Mouse (Mus musculus): ENCODE results near the gene Aff3. TPM values are rescaled to one million over a fixed set of nuclear protein-coding genes. Genes with fewer than 3 reads are reported as not detected.

Gene Aff3
- polyA plus RNA-seq, 1 experiment from 2014 or later: 38.0 TPM

- ATAC-seq (replicated peaks): 0 out of 2 replicates have a peak, but pooled peaks have one; percentile 44
- Histone ChIP-seq H3K4me3 (no peak overlapping the region), H3K9ac (no peak overlapping the region), H3K27ac (no peak overlapping the region), H3K36me3 (replicated peaks) (no peaks in the 10 kb centered on the region), H3K4me1 (peaks cover 7% of the 10 kb centered on the region), H3K4me2 (no peak overlapping the region), H3K9me3 (no peaks in the 10 kb centered on the region), H3K27me3 (replicated peaks) (no peaks in the 10 kb centered on the region)
- 62% methylated on average over 5 of the region's 5 CpGs for WGBS
Observed at GRCm38 (mm10) chr1:38578339-38578738, 86.4 kb downstream of the Aff3 start.

GRCm38 (mm10) chr1:38567791-38568190 lies 97.0 kb downstream of the Aff3 start:
- Histone ChIP-seq H3K4me2 (no peak overlapping the region), H3K9ac (no peak overlapping the region), H3K4me3 (no peak overlapping the region), H3K9me3 (no peaks in the 10 kb centered on the region), H3K27ac (no peak overlapping the region), H3K27me3 (replicated peaks) (no peaks in the 10 kb centered on the region), H3K36me3 (replicated peaks) (no peaks in the 10 kb centered on the region), H3K4me1 (peaks cover 45% of the 10 kb centered on the region)
- 62% methylated on average over 3 of the region's 3 CpGs for WGBS
- no peak for ATAC-seq (replicated peaks)

- ATAC-seq (replicated peaks): peak; percentile 28; the same call in 1 of the 2 replicates
- 32% methylated on average over 9 of the region's 9 CpGs for WGBS
- Histone ChIP-seq H3K9ac (no peak overlapping the region), H3K4me3 (no peak overlapping the region), H3K9me3 (no peaks in the 10 kb centered on the region), H3K27ac (peak overlapping the region; percentile 72), H3K36me3 (replicated peaks) (no peaks in the 10 kb centered on the region), H3K4me1 (peaks cover 61% of the 10 kb centered on the region), H3K27me3 (replicated peaks) (no peaks in the 10 kb centered on the region), H3K4me2 (peak overlapping the region; percentile 2; the same call in 1 of the 2 replicates)
Observed at GRCm38 (mm10) chr1:38566101-38566678, 98.6 kb downstream of the Aff3 start.

- no peak overlapping the region for H3K9ac ChIP-seq
- H3K4me1 ChIP-seq: peaks cover 68% of the 10 kb centered on the region
- H3K4me2 ChIP-seq: peak overlapping the region; percentile 12; the same call in 1 of the 2 replicates
- no peaks in the 10 kb centered on the region for H3K9me3 ChIP-seq
- no peak overlapping the region for H3K4me3 ChIP-seq
- peak overlapping the region; percentile 72 for H3K27ac ChIP-seq
- 19% methylated on average over 7 of the region's 7 CpGs for WGBS
- ATAC-seq (replicated peaks): peak; percentile 46
- no peaks in the 10 kb centered on the region for H3K36me3 ChIP-seq (replicated peaks)
- no peaks in the 10 kb centered on the region for H3K27me3 ChIP-seq (replicated peaks)
Observed at GRCm38 (mm10) chr1:38565295-38565777, 99.4 kb downstream of the Aff3 start.

GRCm38 (mm10) chr1:38562397-38563199 lies 102.2 kb downstream of the Aff3 start:
- H3K27ac ChIP-seq: peak overlapping the region; percentile 73
- H3K36me3 ChIP-seq (replicated peaks): no peaks in the 10 kb centered on the region
- no peaks in the 10 kb centered on the region for H3K27me3 ChIP-seq (replicated peaks)
- no peak overlapping the region for H3K9ac ChIP-seq
- H3K4me3 ChIP-seq: no peak overlapping the region
- WGBS: 8% methylated on average over 11 of the region's 11 CpGs
- peak overlapping the region; percentile 22; the same call in 1 of the 2 replicates for H3K4me2 ChIP-seq
- no peak for ATAC-seq (replicated peaks)
- no peaks in the 10 kb centered on the region for H3K9me3 ChIP-seq
- peaks cover 56% of the 10 kb centered on the region for H3K4me1 ChIP-seq

GRCm38 (mm10) chr1:38561331-38561730 lies 103.4 kb downstream of the Aff3 start:
- ATAC-seq (replicated peaks): no peak
- no peak overlapping the region for H3K4me3 ChIP-seq
- peaks cover 53% of the 10 kb centered on the region for H3K4me1 ChIP-seq
- no peaks in the 10 kb centered on the region for H3K9me3 ChIP-seq
- WGBS: 64% methylated on average over 7 of the region's 7 CpGs
- H3K9ac ChIP-seq: no peak overlapping the region
- H3K36me3 ChIP-seq (replicated peaks): no peaks in the 10 kb centered on the region
- no peak overlapping the region for H3K4me2 ChIP-seq
- H3K27ac ChIP-seq: peak overlapping the region; percentile 46; the same call in 1 of the 2 replicates
- no peaks in the 10 kb centered on the region for H3K27me3 ChIP-seq (replicated peaks)

GRCm38 (mm10) chr1:38560666-38561065 lies 104.1 kb downstream of the Aff3 start:
- no peak for ATAC-seq (replicated peaks)
- no peak overlapping the region; the same call in 1 of the 2 replicates for H3K27ac ChIP-seq
- H3K9me3 ChIP-seq: no peaks in the 10 kb centered on the region
- H3K36me3 ChIP-seq (replicated peaks): no peaks in the 10 kb centered on the region
- H3K9ac ChIP-seq: no peak overlapping the region
- no peak overlapping the region for H3K4me2 ChIP-seq
- H3K4me1 ChIP-seq: peaks cover 51% of the 10 kb centered on the region
- 86% methylated on average over 9 of the region's 9 CpGs for WGBS
- no peak overlapping the region for H3K4me3 ChIP-seq
- no peaks in the 10 kb centered on the region for H3K27me3 ChIP-seq (replicated peaks)

- WGBS: 94% methylated on average over 8 of the region's 8 CpGs
- no peak overlapping the region for H3K9ac ChIP-seq
- H3K4me1 ChIP-seq: peaks cover 36% of the 10 kb centered on the region
- no peaks in the 10 kb centered on the region for H3K36me3 ChIP-seq (replicated peaks)
- H3K4me2 ChIP-seq: no peak overlapping the region
- no peaks in the 10 kb centered on the region for H3K27me3 ChIP-seq (replicated peaks)
- ATAC-seq (replicated peaks): no peak
- H3K9me3 ChIP-seq: no peaks in the 10 kb centered on the region
- H3K4me3 ChIP-seq: no peak overlapping the region
- no peak overlapping the region for H3K27ac ChIP-seq
Observed at GRCm38 (mm10) chr1:38557615-38558014, 107.1 kb downstream of the Aff3 start.

GRCm38 (mm10) chr1:38554546-38554945 lies 110.2 kb downstream of the Aff3 start:
- Histone ChIP-seq H3K4me1 (peaks cover 15% of the 10 kb centered on the region), H3K27me3 (replicated peaks) (no peaks in the 10 kb centered on the region), H3K36me3 (replicated peaks) (no peaks in the 10 kb centered on the region), H3K27ac (no peak overlapping the region), H3K4me2 (no peak overlapping the region), H3K9ac (no peak overlapping the region), H3K9me3 (no peaks in the 10 kb centered on the region), H3K4me3 (no peak overlapping the region)
- WGBS: 80% methylated on average over 3 of the region's 3 CpGs
- no peak for ATAC-seq (replicated peaks)

- no peak for ATAC-seq (replicated peaks)
- H3K27me3 ChIP-seq (replicated peaks): no peaks in the 10 kb centered on the region
- no peak overlapping the region for H3K27ac ChIP-seq
- no peak overlapping the region for H3K4me3 ChIP-seq
- H3K36me3 ChIP-seq (replicated peaks): no peaks in the 10 kb centered on the region
- H3K4me1 ChIP-seq: peaks cover 20% of the 10 kb centered on the region
- no peak overlapping the region for H3K4me2 ChIP-seq
- no peak overlapping the region for H3K9ac ChIP-seq
- 35% methylated on average over 6 of the region's 6 CpGs for WGBS
- no peaks in the 10 kb centered on the region for H3K9me3 ChIP-seq
Observed at GRCm38 (mm10) chr1:38553090-38553489, 111.7 kb downstream of the Aff3 start.

GRCm38 (mm10) chr1:38550579-38550978 lies 114.2 kb downstream of the Aff3 start:
- H3K4me2 ChIP-seq: no peak overlapping the region
- ATAC-seq (replicated peaks): no peak
- no peaks in the 10 kb centered on the region for H3K36me3 ChIP-seq (replicated peaks)
- no peaks in the 10 kb centered on the region for H3K9me3 ChIP-seq
- no peak overlapping the region for H3K9ac ChIP-seq
- H3K27me3 ChIP-seq (replicated peaks): no peaks in the 10 kb centered on the region
- H3K27ac ChIP-seq: no peak overlapping the region
- 88% methylated on average over 13 of the region's 13 CpGs for WGBS
- no peak overlapping the region for H3K4me3 ChIP-seq
- peaks cover 25% of the 10 kb centered on the region for H3K4me1 ChIP-seq

- WGBS: 71% methylated on average over 8 of the region's 8 CpGs
- no peak overlapping the region for H3K4me2 ChIP-seq
- H3K4me1 ChIP-seq: peaks cover 41% of the 10 kb centered on the region
- no peak overlapping the region for H3K9ac ChIP-seq
- no peak overlapping the region for H3K27ac ChIP-seq
- no peaks in the 10 kb centered on the region for H3K9me3 ChIP-seq
- no peak for ATAC-seq (replicated peaks)
- no peak overlapping the region for H3K4me3 ChIP-seq
- H3K27me3 ChIP-seq (replicated peaks): no peaks in the 10 kb centered on the region
- H3K36me3 ChIP-seq (replicated peaks): no peaks in the 10 kb centered on the region
Observed at GRCm38 (mm10) chr1:38548671-38549661, 115.8 kb downstream of the Aff3 start.

Measured in midbrain, embryonic 15.5 days (tissue).